Mouse (Mus musculus) heart, embryonic 14.5 days (tissue): ENCODE measurements around the gene Rnf130. TPM values are rescaled to one million over a fixed set of nuclear protein-coding genes. Genes with fewer than 3 reads are reported as not detected.

Experiments used
- ATAC-seq: fragments of 200-750 bp; cut with Nextera tagmentation; 2 replicates; pipeline ENCODE4 v1.8.0; 2017; ENCODE audit warnings: low read depth, moderate TSS enrichment; ENCODE audit not compliant: insufficient number of reproducible peaks, insufficient read depth, low FRiP score
- H3K27ac ChIP-seq, 2 experiments: fragments of 200-500 bp in 1 of 2; fragments of 300-500 bp in 1 of 2; sonication (generic) in 1 of 2; replicated peaks in 1 of 2; 2 replicates each; pipeline ENCODE4 v1.5.1; 2012 to 2014; ENCODE audit warnings: low read depth in 2 of 2, low read length in 2 of 2, control low read depth in 1 of 2, mild to moderate bottlenecking in 1 of 2, mixed read lengths in 1 of 2; ENCODE audit not compliant: control insufficient read depth in 1 of 2, insufficient read depth in 1 of 2
- H3K27me3 ChIP-seq: fragments of 300-500 bp; sonication (generic); 2 replicates; pipeline ENCODE4 v1.6.1; 2014; ENCODE audit warnings: mild to moderate bottlenecking, low read length, control low read depth; ENCODE audit not compliant: control insufficient read depth, insufficient read depth
- H3K36me3 ChIP-seq: fragments of 300-500 bp; sonication (generic); 2 replicates; pipeline ENCODE4 v1.6.1; 2014; ENCODE audit warnings: mild to moderate bottlenecking, control low read depth, low read length, mixed read lengths; ENCODE audit not compliant: control insufficient read depth, insufficient read depth
- H3K4me1 ChIP-seq, 2 experiments: fragments of 200-500 bp in 1 of 2; fragments of 300-500 bp in 1 of 2; sonication (generic) in 1 of 2; 2 replicates each; pipeline ENCODE4 v1.6.1; 2012 to 2014; ENCODE audit warnings: low read length in 2 of 2, control low read depth in 1 of 2, mixed read lengths in 1 of 2; ENCODE audit not compliant: control insufficient read depth in 2 of 2, insufficient read depth in 2 of 2
- H3K4me2 ChIP-seq: fragments of 300-500 bp; sonication (generic); 2 replicates; pipeline ENCODE4 v1.6.1; 2014; ENCODE audit warnings: mild to moderate bottlenecking, low read length
- H3K4me3 ChIP-seq, 2 experiments: fragments of 200-500 bp in 1 of 2; fragments of 300-500 bp in 1 of 2; sonication (generic) in 1 of 2; 2 replicates each; pipeline ENCODE4 v1.5.1; 2012 to 2014; ENCODE audit warnings: low read length in 2 of 2, mild to moderate bottlenecking in 2 of 2, control low read depth in 1 of 2, low read depth in 1 of 2, moderate library complexity in 1 of 2; ENCODE audit not compliant: control insufficient read depth in 1 of 2, insufficient read depth in 1 of 2
- H3K9ac ChIP-seq: fragments of 300-500 bp; sonication (generic); 2 replicates; pipeline ENCODE4 v1.6.1; 2014; ENCODE audit warnings: mild to moderate bottlenecking, low read length
- H3K9me3 ChIP-seq: fragments of 300-500 bp; sonication (generic); 2 replicates; pipeline ENCODE4 v1.6.1; 2016; ENCODE audit warnings: low read length, control low read depth; ENCODE audit not compliant: control insufficient read depth
- WGBS: fragments of 180-500 bp; shearing (Covaris S2); extraction: QIAGEN DNeasy Blood & Tissue Kit; methylation state at CpG from one replicate; pipeline ENCODE4 v1.1.7; 2014; 5-methylcytosine and 5-hydroxymethylcytosine counted together
- microRNA counts: library from miRNA; unstranded; fragments of <30 nt; microRNA quantifications from one replicate; lab custom pipeline; 2016
- microRNA-seq: library from miRNA; unstranded; fragments of <30 nt; microRNA quantifications from one replicate; pipeline ENCODE4, GENCODE M21; 2016
- polyA plus RNA-seq: library from polyadenylated mRNA; unstranded; fragments of >200 nt; fragmentation: Nextera tagmentation; extraction: Ambion mirVana; gene quantifications from 2 replicates; pipeline ENCODE4 v1.2.1, GENCODE M21; 2014

The Rnf130 gene
- polyA plus RNA-seq, 1 experiment from 2014 or later: 40.0 TPM

DNA sequence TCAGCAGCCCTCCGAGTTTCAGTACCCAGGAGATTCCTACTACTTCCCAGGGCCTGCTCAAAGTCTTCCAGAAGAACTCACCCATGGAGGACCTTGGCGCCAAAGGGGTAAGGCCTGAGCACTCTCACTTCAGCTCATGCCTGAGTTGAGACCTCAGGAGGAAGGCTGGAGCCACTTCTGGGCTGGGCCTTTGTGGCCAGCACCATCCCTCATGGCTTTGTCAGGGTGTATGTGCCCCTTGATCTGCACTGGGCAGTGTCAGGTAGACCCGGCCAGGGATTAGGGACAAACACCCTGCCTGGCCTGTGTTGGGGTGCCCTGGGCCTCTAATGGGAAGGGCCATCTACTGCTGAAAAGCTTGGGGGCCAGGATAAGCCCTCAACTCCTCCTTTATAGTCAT, 126.2 kb downstream of the Rnf130 start:
- no peak overlapping the region for H3K4me3 ChIP-seq
- no peak for ATAC-seq
- no peak overlapping the region for H3K4me2 ChIP-seq
- no peak overlapping the region for H3K9ac ChIP-seq
- peaks cover 11 to 12% of the 10 kb centered on the region in 2 experiments for H3K4me1 ChIP-seq
- no peaks in the 10 kb centered on the region for H3K27me3 ChIP-seq
- H3K27ac ChIP-seq: no peak overlapping the region
- no peaks in the 10 kb centered on the region for H3K9me3 ChIP-seq
- WGBS: 85% methylated on average over 3 of the region's 3 CpGs
- H3K36me3 ChIP-seq: peaks cover 87% of the 10 kb centered on the region

DNA sequence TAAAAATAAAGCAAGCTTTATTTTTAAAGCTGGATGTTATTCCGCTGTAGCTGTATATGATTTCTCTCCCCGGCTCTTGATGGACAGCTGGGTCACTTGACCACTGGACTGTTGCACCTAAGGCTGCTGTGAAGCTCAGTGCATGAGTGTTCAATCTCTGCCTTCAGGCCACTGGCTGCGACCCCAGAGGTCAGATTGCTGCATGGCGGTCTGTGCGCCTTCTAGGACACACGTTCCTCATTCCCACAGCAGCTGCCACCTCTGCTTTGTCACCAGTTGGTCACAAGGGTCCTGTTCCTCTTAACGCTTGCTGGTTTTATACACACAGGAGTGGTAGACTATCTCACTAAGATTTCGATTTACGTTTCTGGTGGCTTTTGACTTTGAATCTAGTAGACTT, 129.0 kb downstream of the Rnf130 start:
- Histone ChIP-seq H3K4me3 (no peak overlapping the region), H3K27ac (no peak overlapping the region), H3K9me3 (no peaks in the 10 kb centered on the region), H3K4me2 (no peak overlapping the region), H3K4me1 (no peaks in the 10 kb centered on the region; a peak in 1 of 4 replicates), H3K9ac (no peak overlapping the region), H3K27me3 (no peaks in the 10 kb centered on the region), H3K36me3 (peaks cover 99% of the 10 kb centered on the region)
- WGBS: 79% methylated on average over 9 of the region's 9 CpGs
- no peak for ATAC-seq

MicroRNAs within 50 kb of the gene (microRNA counts, 519-probe panel; counts per million panel counts)
- microRNA mmu-miR-340-3p (lab: Ali Mortazavi, UCI) (322 counts per million, percentile 70 among the panel's probes with 10 or more counts), microRNA mmu-miR-340-5p (lab: Ali Mortazavi, UCI) (5,460 counts per million, percentile 84 among the panel's probes with 10 or more counts)

Small RNA genes lying within 50 kb of the gene (microRNA-seq; reads per million reads assigned to microRNA genes)
- 193 reads per million, percentile 59 among the genes with 10 or more reads in this experiment for gene Mir340

Other genes with a start within 250 kb of the Rnf130 start
- gene Gfpt2, start 231.2 kb upstream of the Rnf130 start, polyA plus RNA-seq: 7.8 and 8.5 TPM in 2 replicates
- 39.1 and 39.2 TPM in 2 replicates for gene Mapk9, start 178.6 kb upstream of the Rnf130 start, polyA plus RNA-seq
- gene Rasgef1c, start 123.5 kb upstream of the Rnf130 start, polyA plus RNA-seq: 0.28 TPM in 1 of 2 replicates, not detected in the other
- gene Tbc1d9b, start 106.0 kb downstream of the Rnf130 start, polyA plus RNA-seq: 27.4 and 28.7 TPM in 2 replicates
- 10.9 and 13.1 TPM in 2 replicates for gene Mrnip, start 149.1 kb downstream of the Rnf130 start, polyA plus RNA-seq
- 216 and 226 TPM in 2 replicates for gene Sqstm1, start 185.5 kb downstream of the Rnf130 start, polyA plus RNA-seq
- 32.9 and 37.6 TPM in 2 replicates for gene Mgat4b, start 185.5 kb downstream of the Rnf130 start, polyA plus RNA-seq
- gene Ltc4s, start 213.3 kb downstream of the Rnf130 start, polyA plus RNA-seq: 1.8 and 1.9 TPM in 2 replicates